Mouse (Mus musculus): ENCODE measurements at regions not wholly inside any gene's neighbourhood (a gene's known extent, or its start where the extent isn't known, plus 50 kb on each side); places are given as distances from the start of the nearest gene placed in this dataset.
A peak's percentile ranks its signal among the peaks of the same experiment; 100 is the strongest.
"Not testable (repeated sequence)": the region's sequence is repeated elsewhere in the genome, so short reads cannot be mapped to it uniquely, and the experiment has no call there.

DNA sequence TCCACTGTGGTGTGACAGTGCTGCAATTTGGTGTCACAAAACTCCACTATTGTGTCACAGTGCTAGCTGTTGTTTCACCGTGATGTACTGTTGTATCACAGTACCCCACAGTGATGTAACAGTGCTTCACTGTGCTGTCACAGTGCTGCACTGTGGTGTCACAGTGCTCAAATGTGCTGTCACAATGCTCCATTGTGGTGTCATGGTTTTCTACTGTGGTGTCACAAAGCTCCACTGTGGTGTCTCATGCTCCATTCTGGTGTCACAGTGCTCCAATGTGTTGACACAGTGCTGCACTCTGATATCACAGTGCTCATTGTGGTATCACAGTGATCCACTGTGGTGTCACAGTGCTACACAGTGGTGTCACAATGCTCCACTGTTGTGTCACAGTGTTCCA lies 91.3 kb upstream of the Scaf8 start:
- 89% methylated on average over 1 of the region's 1 CpGs for WGBS
- H3K4me1 ChIP-seq (ENCODE audit: insufficient read depth) = no peaks in the 10 kb centered on the region

DNA sequence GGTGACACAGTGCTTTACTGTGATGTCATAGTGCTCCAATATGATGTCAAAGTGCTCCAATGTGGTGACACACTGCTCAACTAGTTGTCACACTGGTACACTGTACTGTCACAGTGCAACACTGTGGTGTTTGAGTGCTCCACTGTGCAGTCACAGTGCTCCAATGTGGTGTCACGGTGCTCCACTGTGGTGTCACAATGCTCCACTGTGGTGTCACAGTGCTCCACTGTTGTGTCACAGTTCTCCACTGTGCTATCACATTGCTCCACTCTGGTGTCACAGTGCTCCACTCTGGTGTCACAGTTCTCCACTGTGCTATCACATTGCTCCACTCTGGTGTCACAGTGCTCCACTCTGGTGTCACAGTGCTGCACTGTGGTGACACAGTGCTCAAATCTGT lies 87.9 kb upstream of the Scaf8 start:
- not testable (repeated sequence) for H3K27ac ChIP-seq (ENCODE audit: low read depth)

More for the DNA sequence above, 91.3 kb upstream of the Scaf8 start:
- H3K9ac ChIP-seq = no peak overlapping the region
- no peak overlapping the region for H3K4me3 ChIP-seq (ENCODE audit: low read depth, low read length)
- DNase-seq (no peak), ATAC-seq (ENCODE audit: insufficient read depth) (no peak)
- H3K27ac ChIP-seq (ENCODE audit: low read depth) = no peak overlapping the region
- peaks cover 12% of the 10 kb centered on the region; the same call in 1 of the 2 replicates for H3K9me3 ChIP-seq (ENCODE audit: low read depth, low read length)
- TF ChIP-seq CTCF (IDR thresholded peaks at IDR 0.05; ENCODE audit: low read depth) = no peak
- no peaks in the 10 kb centered on the region for H3K36me3 ChIP-seq (ENCODE audit: insufficient read depth)
- no peaks in the 10 kb centered on the region for H3K27me3 ChIP-seq (ENCODE audit: insufficient read depth, low read length)
- no peak overlapping the region for H3K4me2 ChIP-seq

DNA sequence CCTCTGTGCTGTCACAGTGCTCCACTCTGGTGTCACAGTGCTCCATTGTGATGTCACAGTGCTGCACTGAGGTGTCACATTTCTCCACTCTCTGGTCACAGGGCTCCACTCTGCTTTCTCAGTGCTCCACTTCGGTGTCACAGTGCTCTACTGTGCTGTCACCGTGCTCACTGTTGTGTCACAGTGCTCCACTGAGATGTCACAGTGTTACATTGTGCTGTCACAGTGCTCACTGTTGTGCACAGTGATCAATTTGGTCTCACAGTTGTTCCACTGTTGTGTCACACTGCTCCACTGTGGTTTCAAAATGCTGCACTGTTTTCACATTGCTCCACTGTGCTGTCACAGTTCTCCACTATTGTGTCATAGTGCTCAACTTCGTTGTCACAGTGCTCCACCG lies 87.4 kb upstream of the Scaf8 start:
- H3K4me1 ChIP-seq (ENCODE audit: insufficient read depth) = no peaks in the 10 kb centered on the region
- DNase-seq (no peak), ATAC-seq (ENCODE audit: insufficient read depth) (no peak)
- 65% methylated on average over 4 of the region's 4 CpGs for WGBS
- TF ChIP-seq CTCF (IDR thresholded peaks at IDR 0.05; ENCODE audit: low read depth) = no peak
- H3K9ac ChIP-seq = no peak overlapping the region
- peaks cover 1% of the 10 kb centered on the region; the same call in 1 of the 2 replicates for H3K9me3 ChIP-seq (ENCODE audit: low read depth, low read length)
- no peak overlapping the region for H3K27ac ChIP-seq (ENCODE audit: low read depth)
- H3K27me3 ChIP-seq (ENCODE audit: insufficient read depth, low read length) = no peaks in the 10 kb centered on the region
- no peak overlapping the region for H3K4me3 ChIP-seq (ENCODE audit: low read depth, low read length)
- H3K36me3 ChIP-seq (ENCODE audit: insufficient read depth) = no peaks in the 10 kb centered on the region
- no peak overlapping the region for H3K4me2 ChIP-seq

More for the DNA sequence above, 87.9 kb upstream of the Scaf8 start:
- ATAC-seq (ENCODE audit: insufficient read depth); H3K36me3 ChIP-seq (ENCODE audit: insufficient read depth); DNase-seq; H3K4me1 ChIP-seq (ENCODE audit: insufficient read depth); H3K27me3 ChIP-seq (ENCODE audit: insufficient read depth, low read length); H3K4me3 ChIP-seq (ENCODE audit: low read depth, low read length); H3K9ac ChIP-seq; H3K4me2 ChIP-seq; H3K9me3 ChIP-seq (ENCODE audit: low read depth, low read length): not testable (repeated sequence)
- 53% methylated on average over 1 of the region's 1 CpGs for WGBS

DNA sequence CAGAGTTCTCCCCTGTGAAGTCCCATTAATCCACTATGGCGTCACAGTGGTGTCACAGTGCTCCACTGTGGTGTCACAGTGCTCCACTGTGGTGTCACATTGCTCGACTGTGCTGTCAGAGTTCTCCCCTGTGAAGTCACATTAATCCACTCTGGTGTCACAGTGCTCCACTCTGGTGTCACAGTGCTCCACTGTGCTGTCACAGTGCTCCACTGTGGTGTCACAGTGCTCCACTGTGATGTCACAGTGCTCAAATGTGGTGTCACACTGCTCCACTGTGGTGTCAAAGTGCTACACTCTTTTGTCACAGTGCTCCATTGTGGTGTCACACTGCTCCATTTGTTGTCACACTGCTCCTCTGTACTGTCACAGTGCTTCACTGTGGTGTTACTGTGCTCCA lies 85.0 kb upstream of the Scaf8 start:
- H3K27me3 ChIP-seq (ENCODE audit: insufficient read depth, low read length); H3K9ac ChIP-seq; H3K27ac ChIP-seq (ENCODE audit: low read depth); DNase-seq; H3K36me3 ChIP-seq (ENCODE audit: insufficient read depth); H3K4me2 ChIP-seq; H3K4me3 ChIP-seq (ENCODE audit: low read depth, low read length); H3K4me1 ChIP-seq (ENCODE audit: insufficient read depth); H3K9me3 ChIP-seq (ENCODE audit: low read depth, low read length): not testable (repeated sequence)
- WGBS = 69% methylated on average over 2 of the region's 2 CpGs
- peak; percentile 38; the same call in 1 of the 2 replicates for ATAC-seq (ENCODE audit: insufficient read depth)

DNA sequence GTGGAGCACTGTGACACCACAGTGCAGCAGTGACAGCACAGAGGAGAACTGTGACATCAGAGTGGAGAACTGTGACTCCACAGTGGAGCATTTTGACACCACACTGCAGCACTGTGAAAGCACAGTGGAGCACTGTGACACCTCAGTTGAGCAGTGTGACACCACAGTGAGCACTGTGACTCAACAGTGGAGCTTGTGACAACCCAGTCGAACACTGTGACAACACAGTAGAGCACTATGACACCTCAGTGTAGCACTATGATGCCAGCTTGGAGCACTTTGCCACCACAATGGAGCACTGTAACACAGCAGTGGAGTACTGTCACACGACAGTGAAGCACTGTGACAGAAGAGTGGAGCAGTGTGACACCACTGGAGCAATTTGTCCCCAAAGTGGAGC lies 79.7 kb upstream of the Scaf8 start:
- ATAC-seq (ENCODE audit: insufficient read depth) (no peak), DNase-seq (no peak)
- Histone ChIP-seq H3K4me1 (ENCODE audit: insufficient read depth) (no peaks in the 10 kb centered on the region), H3K36me3 (ENCODE audit: insufficient read depth) (no peaks in the 10 kb centered on the region), H3K27me3 (ENCODE audit: insufficient read depth, low read length) (no peaks in the 10 kb centered on the region), H3K9me3 (ENCODE audit: low read depth, low read length) (peaks cover 3% of the 10 kb centered on the region; the same call in 1 of the 2 replicates), H3K4me2 (no peak overlapping the region), H3K4me3 (ENCODE audit: low read depth, low read length) (no peak overlapping the region), H3K9ac (no peak overlapping the region), H3K27ac (ENCODE audit: low read depth) (no peak overlapping the region)
- no peak for TF ChIP-seq CTCF (IDR thresholded peaks at IDR 0.05; ENCODE audit: low read depth)
- 57% methylated on average over 2 of the region's 2 CpGs for WGBS

DNA sequence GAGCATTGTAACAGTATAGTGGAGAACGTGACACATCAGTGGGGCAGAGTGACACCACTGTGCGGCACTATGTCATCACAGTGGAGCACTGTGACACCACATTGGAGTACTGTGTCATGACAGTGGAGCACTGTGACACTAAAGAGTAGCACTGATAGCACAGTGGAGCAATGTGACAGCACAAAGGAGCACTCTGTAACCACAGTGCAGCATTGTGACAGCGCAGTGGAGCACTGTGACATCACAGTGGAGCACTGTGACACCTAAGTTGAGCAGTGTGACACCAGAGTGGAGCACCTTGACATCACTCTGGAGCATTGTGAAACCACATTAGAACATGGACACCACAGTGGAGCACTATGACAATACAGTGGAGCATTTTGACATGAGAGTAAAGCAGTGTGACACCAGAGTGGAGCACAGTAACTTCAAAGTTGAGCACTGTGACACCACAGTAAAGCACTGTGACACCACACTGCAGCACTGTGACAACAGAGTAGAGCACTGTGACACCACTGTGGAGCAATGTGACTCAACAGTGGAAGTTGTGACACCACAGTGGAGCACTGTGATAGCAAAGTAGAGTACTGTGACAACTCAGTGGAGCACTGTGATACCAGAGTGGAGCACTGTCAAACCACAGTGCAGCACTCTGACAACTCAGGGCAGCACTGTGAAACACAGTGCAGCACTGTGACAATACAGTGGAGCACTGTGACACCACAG lies 77.5 kb upstream of the Scaf8 start:
- DNase-seq (no peak), ATAC-seq (ENCODE audit: insufficient read depth) (no peak)
- Histone ChIP-seq H3K36me3 (ENCODE audit: insufficient read depth) (no peaks in the 10 kb centered on the region), H3K4me1 (ENCODE audit: insufficient read depth) (no peaks in the 10 kb centered on the region), H3K9me3 (ENCODE audit: low read depth, low read length) (peaks cover 3% of the 10 kb centered on the region; the same call in 1 of the 2 replicates), H3K27ac (ENCODE audit: low read depth) (no peak overlapping the region), H3K27me3 (ENCODE audit: insufficient read depth, low read length) (no peaks in the 10 kb centered on the region), H3K4me3 (ENCODE audit: low read depth, low read length) (no peak overlapping the region), H3K9ac (no peak overlapping the region), H3K4me2 (no peak overlapping the region)
- 43% methylated on average over 3 of the region's 3 CpGs for WGBS
- no peak for TF ChIP-seq CTCF (IDR thresholded peaks at IDR 0.05; ENCODE audit: low read depth)

DNA sequence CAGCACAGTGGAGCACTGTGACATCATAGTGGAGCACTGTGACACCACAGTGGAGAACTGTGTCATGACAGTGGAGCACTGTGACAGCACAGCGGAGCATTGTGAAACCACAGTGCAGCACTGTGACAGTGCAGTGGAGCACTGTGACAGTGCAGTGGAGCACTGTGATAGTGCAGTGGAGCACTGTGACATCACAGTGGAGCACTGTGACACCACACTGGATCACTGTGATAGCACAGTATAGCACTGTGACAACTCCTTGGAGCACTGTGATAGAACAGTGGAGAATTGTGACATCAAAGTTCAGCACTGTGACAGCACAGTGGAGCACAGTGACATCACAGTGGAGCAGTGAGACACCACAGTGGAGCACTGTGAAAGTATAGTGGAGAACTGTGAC lies 76.7 kb upstream of the Scaf8 start:
- no peak for ATAC-seq (ENCODE audit: insufficient read depth)

DNA sequence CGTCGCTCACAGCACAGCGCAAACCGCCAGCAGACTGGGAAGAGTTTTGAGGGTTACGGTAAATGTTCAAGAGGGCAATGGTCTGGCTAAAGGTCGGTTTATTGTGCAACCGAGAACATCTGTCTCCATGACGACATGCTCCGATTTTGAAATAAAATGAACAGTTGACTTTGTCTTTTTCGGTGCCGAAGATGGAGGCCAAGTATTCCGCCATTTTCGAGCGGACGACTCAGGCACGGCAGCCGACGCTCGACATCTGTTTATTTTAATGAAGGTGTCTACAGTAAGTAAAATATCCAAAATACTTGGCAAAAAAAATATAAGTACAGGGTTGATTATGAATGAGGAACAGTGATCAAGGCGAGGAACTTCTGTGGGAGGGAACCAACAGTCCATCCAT lies 70.3 kb upstream of the Scaf8 start:
- H3K9ac ChIP-seq; H3K9me3 ChIP-seq (ENCODE audit: low read depth, low read length); H3K27me3 ChIP-seq (ENCODE audit: insufficient read depth, low read length); H3K4me3 ChIP-seq (ENCODE audit: low read depth, low read length); DNase-seq; H3K4me2 ChIP-seq; H3K27ac ChIP-seq (ENCODE audit: low read depth); ATAC-seq (ENCODE audit: insufficient read depth); H3K4me1 ChIP-seq (ENCODE audit: insufficient read depth); H3K36me3 ChIP-seq (ENCODE audit: insufficient read depth): not testable (repeated sequence)
- 85% methylated on average over 20 of the region's 20 CpGs for WGBS

More for the DNA sequence above, 76.7 kb upstream of the Scaf8 start:
- no peaks in the 10 kb centered on the region for H3K27me3 ChIP-seq (ENCODE audit: insufficient read depth, low read length)
- no peaks in the 10 kb centered on the region for H3K36me3 ChIP-seq (ENCODE audit: insufficient read depth)
- TF ChIP-seq CTCF (IDR thresholded peaks at IDR 0.05; ENCODE audit: low read depth) = no peak
- no peaks in the 10 kb centered on the region for H3K4me1 ChIP-seq (ENCODE audit: insufficient read depth)
- WGBS = 71% methylated on average over 1 of the region's 1 CpGs
- no peak overlapping the region for H3K27ac ChIP-seq (ENCODE audit: low read depth)
- H3K9me3 ChIP-seq (ENCODE audit: low read depth, low read length) = 0 out of 2 replicates have a peak, but pooled peaks cover 3% of the 10 kb centered on the region
- no peak overlapping the region for H3K4me3 ChIP-seq (ENCODE audit: low read depth, low read length)
- no peak overlapping the region for H3K9ac ChIP-seq
- no peak overlapping the region for H3K4me2 ChIP-seq
- DNase-seq = no peak

DNA sequence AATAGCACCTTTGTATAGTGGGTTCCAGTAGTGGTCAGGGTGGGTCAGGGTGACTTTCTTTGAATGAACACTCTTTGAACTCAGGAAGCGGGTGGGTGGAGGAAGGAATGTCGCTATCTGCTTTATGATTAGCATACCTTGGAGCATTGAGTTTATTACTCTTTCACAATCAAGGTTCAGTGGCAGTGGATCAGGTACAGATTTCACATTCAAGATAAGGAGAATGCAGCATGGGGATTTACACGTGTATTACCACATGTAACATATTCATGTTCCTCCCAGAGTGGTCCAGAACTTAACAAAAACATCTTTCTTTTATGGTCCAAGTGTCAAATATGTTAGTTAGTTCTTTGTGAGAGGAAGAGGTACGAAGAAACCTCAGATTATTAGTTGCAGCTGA lies 60.9 kb upstream of the Scaf8 start:
- H3K4me2 ChIP-seq; H3K36me3 ChIP-seq (ENCODE audit: insufficient read depth); H3K27ac ChIP-seq (ENCODE audit: low read depth); H3K9ac ChIP-seq; H3K4me1 ChIP-seq (ENCODE audit: insufficient read depth); ATAC-seq (ENCODE audit: insufficient read depth); H3K9me3 ChIP-seq (ENCODE audit: low read depth, low read length); DNase-seq; H3K27me3 ChIP-seq (ENCODE audit: insufficient read depth, low read length); H3K4me3 ChIP-seq (ENCODE audit: low read depth, low read length): not testable (repeated sequence)
- 75% methylated on average over 4 of the region's 4 CpGs for WGBS

DNA sequence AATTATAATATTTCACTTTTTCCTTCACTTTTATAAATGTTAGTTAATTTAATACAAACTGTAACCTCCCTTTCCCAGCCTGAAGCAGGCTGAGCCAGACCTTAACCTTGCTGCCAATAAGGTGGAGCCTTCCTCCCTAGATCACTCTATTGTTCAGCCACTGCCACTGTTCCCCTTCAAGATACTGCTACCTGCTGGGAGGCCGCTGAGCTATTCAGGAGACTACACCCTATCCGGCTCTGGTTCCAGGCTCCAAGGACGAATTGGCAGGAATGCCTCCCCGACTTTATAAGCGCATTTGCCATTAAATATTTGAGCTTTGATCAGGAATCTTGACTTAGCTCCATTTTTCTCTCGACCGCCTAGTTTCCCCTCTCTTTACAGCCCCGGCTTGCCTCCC lies 59.9 kb upstream of the Scaf8 start:
- not testable (repeated sequence) for H3K27me3 ChIP-seq (ENCODE audit: insufficient read depth, low read length); H3K9me3 ChIP-seq (ENCODE audit: low read depth, low read length); H3K9ac ChIP-seq; DNase-seq; H3K4me1 ChIP-seq (ENCODE audit: insufficient read depth); H3K4me3 ChIP-seq (ENCODE audit: low read depth, low read length); H3K27ac ChIP-seq (ENCODE audit: low read depth); ATAC-seq (ENCODE audit: insufficient read depth); H3K4me2 ChIP-seq; H3K36me3 ChIP-seq (ENCODE audit: insufficient read depth)
- 39% methylated on average over 8 of the region's 8 CpGs for WGBS
